Comparison of ENCODE assay signal across 20 mouse cellular contexts in the genomic region with DNA sequence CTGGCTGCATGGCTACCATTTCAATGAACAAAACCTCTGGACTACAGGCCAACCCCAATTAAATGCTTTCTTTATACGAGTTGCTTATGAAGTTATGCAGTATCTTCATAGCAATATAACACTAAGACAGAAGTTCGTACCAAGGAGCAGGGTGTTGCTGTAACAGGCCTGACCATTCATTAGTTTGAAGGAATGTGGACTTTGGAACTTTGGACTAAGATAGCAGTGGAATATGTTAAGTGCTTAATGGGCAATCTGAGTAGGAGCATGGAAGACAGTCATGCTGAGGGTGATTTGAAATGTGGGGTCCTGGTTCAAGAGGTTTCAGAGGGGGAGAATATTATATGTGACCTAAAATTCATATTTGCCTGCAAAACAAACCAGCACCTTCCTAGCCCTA.
"Had no signal": no experiment of that assay in that cellular context is flagged by ENCODE, and none has a peak within 500 bp of the region (broad histone marks: within the 10 kb centered on the region; RNA-seq: fewer than 3 reads in every experiment).

No protein-coding gene starts in this region.

- H3K36me3 ChIP-seq: hindbrain, embryonic 15.5 days; liver, embryonic 12.5 days; liver, embryonic 15.5 days; lung, embryonic 15.5 days; midbrain, embryonic 10.5 days; midbrain, embryonic 13.5 days; neural tube, embryonic 13.5 days; stomach, embryonic 15.5 days had no signal

- H3K27me3 ChIP-seq: hindbrain, embryonic 15.5 days; liver, embryonic 12.5 days; liver, embryonic 15.5 days; lung, embryonic 15.5 days; megakaryocyte, embryonic 14.5 days; midbrain, embryonic 13.5 days; neural tube, embryonic 13.5 days; stomach, embryonic 15.5 days had no signal

- H3K4me3 ChIP-seq: hindbrain, embryonic 15.5 days; left cerebral cortex, adult 2 months; liver, embryonic 12.5 days; liver, embryonic 15.5 days; lung, embryonic 15.5 days; megakaryocyte, embryonic 14.5 days; midbrain, embryonic 10.5 days; midbrain, embryonic 13.5 days; myocyte; neural tube, embryonic 13.5 days; stomach, embryonic 15.5 days had no signal

- DNase-seq: layer of hippocampus, postnatal 36 days; lung, adult 18-20 months; lung, postnatal 10 days; lung, postnatal 36 days; retina, postnatal 1 day; right cerebral cortex, postnatal 25 days; spleen, adult 18-20 months; thymus, postnatal 25 days had no signal

- H3K9ac ChIP-seq: hindbrain, embryonic 15.5 days; liver, embryonic 12.5 days; liver, embryonic 15.5 days; lung, embryonic 15.5 days; midbrain, embryonic 13.5 days; neural tube, embryonic 13.5 days; stomach, embryonic 15.5 days had no signal

- H3K9me3 ChIP-seq: hindbrain, embryonic 15.5 days; liver, embryonic 12.5 days; liver, embryonic 15.5 days; lung, embryonic 15.5 days; midbrain, embryonic 10.5 days; midbrain, embryonic 13.5 days; stomach, embryonic 15.5 days had no signal

- H3K4me2 ChIP-seq: hindbrain, embryonic 15.5 days; liver, embryonic 12.5 days; liver, embryonic 15.5 days; lung, embryonic 15.5 days; midbrain, embryonic 13.5 days; neural tube, embryonic 13.5 days; stomach, embryonic 15.5 days had no signal

- H3K27ac ChIP-seq: hindbrain, embryonic 15.5 days; left cerebral cortex, adult 2 months; liver, embryonic 12.5 days; liver, embryonic 15.5 days; lung, embryonic 15.5 days; midbrain, embryonic 10.5 days; midbrain, embryonic 13.5 days; neural tube, embryonic 13.5 days; stomach, embryonic 15.5 days had no signal

- H3K4me1 ChIP-seq: liver, embryonic 12.5 days; liver, embryonic 15.5 days; lung, embryonic 15.5 days; megakaryocyte, embryonic 14.5 days; stomach, embryonic 15.5 days had no signal

- ATAC-seq: liver, embryonic 12.5 days; midbrain, embryonic 13.5 days; midbrain, embryonic 16.5 days had no signal
